Mouse (Mus musculus): ENCODE results near the gene Zfp992.
"Not testable (repeated sequence)": the region's sequence is repeated elsewhere in the genome, so short reads cannot be mapped to it uniquely, and the experiment has no call there.

Zfp992 gene

DNA sequence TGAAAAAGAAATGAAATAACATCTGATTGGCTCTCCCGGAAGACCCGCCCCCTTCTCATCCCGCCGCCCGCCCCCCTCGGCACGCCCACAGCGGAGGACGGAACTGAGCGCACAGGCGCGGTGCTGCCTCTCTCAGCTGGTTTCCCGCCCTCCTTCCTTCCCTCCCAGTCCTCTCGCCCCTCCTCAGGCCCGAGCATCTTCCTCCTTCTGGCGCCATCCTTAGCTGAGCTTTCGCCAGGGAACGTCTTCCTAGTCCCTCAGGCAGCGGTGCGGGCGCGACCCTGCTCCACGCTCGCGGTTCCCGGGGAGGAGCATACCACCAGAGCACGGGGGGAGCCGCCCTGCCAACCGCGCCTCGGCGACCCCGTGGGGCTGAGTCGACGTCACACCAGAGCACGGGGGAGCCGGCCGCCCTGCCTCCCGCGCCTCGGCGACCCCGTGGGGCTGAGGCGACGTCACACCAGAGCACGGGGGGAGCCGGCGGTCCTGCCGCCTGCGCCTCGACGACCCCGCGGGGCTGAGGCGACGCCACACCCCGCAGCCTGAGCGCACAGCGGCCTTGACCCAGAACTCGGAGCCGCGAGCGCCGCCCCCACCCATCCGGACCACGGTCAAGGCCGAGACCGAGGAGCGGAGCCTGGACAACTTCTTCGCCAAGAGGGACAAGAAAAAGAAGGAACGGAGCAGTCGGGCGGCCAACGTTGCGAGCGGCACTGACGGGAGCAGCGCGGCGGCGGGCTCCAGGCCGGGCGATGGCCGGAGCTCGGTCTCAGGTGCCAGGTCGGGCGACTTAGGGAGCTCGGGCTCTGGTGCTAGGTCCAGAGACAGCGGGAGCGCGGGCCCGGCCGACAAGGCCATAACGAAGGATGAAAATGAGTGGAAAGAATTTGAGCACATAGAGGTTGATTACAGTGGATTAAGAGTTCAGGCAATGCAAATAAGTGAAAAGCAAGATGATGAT, 26.2 kb downstream of the Zfp992 start:
- ATAC-seq (ENCODE audit: insufficient number of reproducible peaks, low FRiP score, low TSS enrichment), result peak; percentile 79

GRCm38 (mm10) chr4:146476260-146476659, 27.4 kb downstream of the Zfp992 start:
- ATAC-seq (ENCODE audit: insufficient number of reproducible peaks, low FRiP score, low TSS enrichment), result not testable (repeated sequence)

GRCm38 (mm10) chr4:146476959-146477358, 28.1 kb downstream of the Zfp992 start:
- not testable (repeated sequence) for ATAC-seq (ENCODE audit: insufficient number of reproducible peaks, low FRiP score, low TSS enrichment)

DNA sequence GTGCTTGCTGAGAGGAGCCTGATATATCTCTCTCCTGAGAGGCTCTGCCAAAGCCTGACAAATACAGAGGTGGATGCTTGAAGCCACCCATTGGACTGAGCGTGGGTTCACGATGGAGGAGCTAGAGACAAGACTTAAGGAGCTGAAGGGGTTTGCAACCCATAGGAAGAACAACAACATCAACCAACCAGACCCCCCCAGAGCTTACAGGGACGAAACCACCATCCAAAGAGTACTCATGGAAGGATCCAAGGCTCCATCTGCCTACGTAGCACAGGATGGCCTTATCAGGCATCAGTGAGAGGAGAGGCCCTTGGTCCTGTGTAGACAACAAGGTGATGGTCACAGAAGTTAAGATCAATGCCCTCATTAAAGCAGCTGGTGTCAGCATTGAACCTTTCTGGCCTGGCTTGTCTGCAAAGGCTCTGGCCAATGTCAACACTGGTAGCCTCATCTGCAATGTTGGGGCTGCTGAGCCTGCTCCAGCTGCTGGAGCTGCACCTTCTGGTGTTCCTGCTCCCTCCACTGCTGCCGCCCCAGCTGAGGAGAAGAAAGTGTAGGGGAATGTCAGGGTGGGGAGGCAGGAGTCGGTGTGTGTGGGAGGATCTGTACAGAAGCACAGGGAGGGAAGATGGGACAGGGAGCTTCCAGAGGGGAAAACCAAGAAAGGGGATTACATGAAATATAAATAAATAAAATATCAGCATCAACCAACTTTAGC, 31.7 kb downstream of the Zfp992 start:
- ATAC-seq (ENCODE audit: insufficient number of reproducible peaks, low FRiP score, low TSS enrichment), result not testable (repeated sequence)

DNA sequence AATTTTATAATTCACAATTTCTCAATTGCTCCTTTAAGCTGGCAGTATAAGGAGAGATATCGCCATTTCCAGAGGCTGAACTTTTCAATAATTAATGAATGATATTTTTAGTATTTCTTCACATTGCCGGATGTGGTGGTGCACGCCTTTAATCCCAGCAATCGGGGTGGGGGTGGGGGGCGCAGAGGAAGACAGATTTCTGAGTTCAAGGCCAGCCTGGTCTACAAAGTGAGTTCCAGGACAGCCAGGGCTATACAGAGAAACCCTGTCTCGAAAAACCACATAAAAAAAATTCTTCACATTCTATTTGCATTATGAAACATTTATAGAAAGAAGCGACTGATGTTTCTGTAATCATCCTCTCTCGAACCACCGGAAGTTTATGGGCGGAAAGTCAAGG, 33.7 kb downstream of the Zfp992 start:
- not testable (repeated sequence) for ATAC-seq (ENCODE audit: insufficient number of reproducible peaks, low FRiP score, low TSS enrichment)

- ATAC-seq (ENCODE audit: insufficient number of reproducible peaks, low FRiP score, low TSS enrichment), result peak; percentile 67
These were observed 34.9 kb downstream of the Zfp992 start for GRCm38 (mm10) chr4:146483571-146484280.

DNA sequence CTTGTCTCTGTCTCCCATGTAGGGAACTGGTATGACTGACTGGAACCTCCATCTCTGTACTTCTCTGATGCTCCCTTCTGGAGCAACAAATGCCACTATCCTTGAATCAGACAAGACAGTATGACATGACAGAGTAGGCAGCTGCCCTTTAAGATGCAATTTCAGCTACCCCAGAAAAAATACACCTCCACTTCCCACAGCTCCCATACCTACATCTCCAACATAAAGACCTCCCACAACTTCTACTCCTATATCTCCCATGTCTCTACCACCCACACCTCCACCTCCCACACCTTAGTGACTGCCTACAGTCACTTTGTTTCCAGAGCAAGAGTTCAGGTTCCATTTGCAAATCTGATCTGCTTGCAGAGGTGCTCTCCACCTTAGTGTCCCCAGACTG, 35.9 kb downstream of the Zfp992 start:
- ATAC-seq (ENCODE audit: insufficient number of reproducible peaks, low FRiP score, low TSS enrichment), result not testable (repeated sequence)

GRCm38 (mm10) chr4:146485183-146485939, 36.5 kb downstream of the Zfp992 start:
- not testable (repeated sequence) for ATAC-seq (ENCODE audit: insufficient number of reproducible peaks, low FRiP score, low TSS enrichment)

DNA sequence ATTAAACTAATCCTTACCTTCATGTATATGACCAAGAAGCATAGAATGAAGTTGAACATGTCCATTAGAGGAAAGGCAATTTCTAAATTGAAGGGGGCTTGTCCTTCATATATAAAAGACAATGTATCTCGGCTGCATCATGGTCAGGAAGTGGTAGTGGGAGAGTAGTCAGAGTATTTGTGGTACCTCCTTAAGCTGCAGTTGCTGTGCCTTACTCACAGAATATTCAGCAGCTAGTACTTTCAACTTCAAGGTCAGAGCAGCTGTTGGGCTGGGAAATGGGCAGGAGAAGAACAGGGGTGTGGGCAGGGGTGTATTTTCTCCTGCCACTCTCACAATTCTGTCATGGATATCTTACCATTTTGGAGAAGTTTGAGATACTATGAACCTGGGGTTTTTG, 37.9 kb downstream of the Zfp992 start:
- ATAC-seq (ENCODE audit: insufficient number of reproducible peaks, low FRiP score, low TSS enrichment), result not testable (repeated sequence)

DNA sequence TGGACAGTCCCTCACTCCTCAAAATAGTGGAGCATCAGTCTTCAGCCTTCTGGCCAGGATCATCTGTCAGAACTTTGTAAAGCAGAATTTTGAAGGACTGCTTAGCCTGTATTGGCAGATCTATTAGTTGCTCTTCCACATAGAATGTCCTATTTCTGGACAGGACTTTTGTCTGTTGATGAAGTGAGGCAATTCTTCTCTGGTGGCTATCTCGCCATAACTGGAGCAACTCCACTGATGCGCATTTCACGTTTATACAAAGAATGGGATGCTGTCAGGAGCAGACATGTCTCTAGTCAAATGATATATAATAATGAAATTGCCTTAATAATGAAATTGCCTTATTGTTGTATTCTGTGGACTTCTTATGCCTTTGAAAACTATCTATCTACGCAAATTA, 40.4 kb downstream of the Zfp992 start:
- ATAC-seq (ENCODE audit: insufficient number of reproducible peaks, low FRiP score, low TSS enrichment), result not testable (repeated sequence)

DNA sequence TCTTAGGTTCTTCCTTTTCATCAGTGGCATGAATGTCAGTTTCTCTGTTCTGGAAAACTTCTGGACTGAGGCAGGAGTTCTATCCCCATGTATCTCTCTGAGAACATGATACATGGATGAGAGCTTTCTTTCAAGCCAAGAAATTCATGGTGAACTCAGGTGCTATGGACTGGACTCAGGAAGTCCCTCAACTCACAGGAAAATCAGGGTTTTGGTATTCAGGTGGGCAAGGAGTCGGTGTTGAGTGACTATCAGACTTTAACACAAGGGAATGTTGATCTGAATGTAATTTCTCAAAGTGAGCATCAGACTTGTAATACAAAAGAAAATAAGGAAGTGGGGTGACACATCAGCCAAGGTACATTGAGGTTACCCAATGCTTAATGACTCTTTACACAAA, 43.2 kb downstream of the Zfp992 start:
- not testable (repeated sequence) for ATAC-seq (ENCODE audit: insufficient number of reproducible peaks, low FRiP score, low TSS enrichment)

- ATAC-seq (ENCODE audit: insufficient number of reproducible peaks, low FRiP score, low TSS enrichment), result no peak
These were observed 43.6 kb downstream of the Zfp992 start for GRCm38 (mm10) chr4:146492439-146492838.

- ATAC-seq (ENCODE audit: insufficient number of reproducible peaks, low FRiP score, low TSS enrichment), result no peak
These were observed 44.0 kb downstream of the Zfp992 start for GRCm38 (mm10) chr4:146492851-146493250.

- ATAC-seq (ENCODE audit: insufficient number of reproducible peaks, low FRiP score, low TSS enrichment), result not testable (repeated sequence)
These were observed 44.6 kb downstream of the Zfp992 start for GRCm38 (mm10) chr4:146493319-146493907.

DNA sequence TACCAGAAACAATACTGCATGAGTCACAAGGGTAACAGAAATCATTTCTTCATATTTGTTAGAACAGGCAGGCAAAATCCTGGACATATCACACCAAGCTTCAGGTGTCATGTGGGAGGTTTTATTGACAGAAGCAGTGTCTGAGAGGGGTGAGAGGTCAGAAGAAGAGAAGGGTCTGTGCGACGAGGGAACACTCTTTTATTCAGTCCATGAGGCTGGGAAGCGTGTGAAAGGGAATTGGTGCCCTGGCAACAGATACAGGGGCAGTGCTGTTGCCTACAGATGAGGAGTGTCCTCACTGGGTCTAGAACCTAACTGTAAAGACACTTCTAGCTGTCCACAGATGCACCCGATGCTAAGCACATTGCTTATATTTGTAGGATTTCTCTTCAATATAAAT, 46.2 kb downstream of the Zfp992 start:
- no peak for ATAC-seq (ENCODE audit: insufficient number of reproducible peaks, low FRiP score, low TSS enrichment)

DNA sequence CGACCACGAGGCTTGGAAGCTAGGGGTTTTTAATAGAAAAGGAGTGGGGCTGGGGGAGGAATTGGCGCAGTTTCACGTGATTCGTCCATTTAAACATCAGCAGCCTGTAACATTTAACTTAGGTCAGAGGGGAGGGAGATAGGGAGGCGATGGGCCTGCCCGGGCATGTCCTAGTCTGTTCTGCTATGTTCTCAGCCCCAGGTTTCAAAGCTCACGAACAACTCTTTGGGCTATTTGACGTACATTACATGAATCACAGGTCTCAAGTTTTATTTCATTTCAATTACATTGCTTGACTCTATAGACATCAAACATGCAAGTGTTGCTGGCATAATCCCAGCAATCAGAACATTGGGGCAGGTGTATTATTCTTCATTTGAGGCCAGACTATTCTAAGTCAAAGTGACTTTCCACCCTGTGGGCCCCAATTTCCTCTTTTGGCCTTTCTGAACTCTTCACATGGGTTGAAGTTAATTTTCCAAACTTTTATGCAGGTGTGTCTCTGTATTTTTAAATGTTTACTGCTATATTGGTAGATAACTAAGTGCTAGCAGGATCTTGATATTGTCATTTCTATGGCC, 49.0 kb downstream of the Zfp992 start:
- not testable (repeated sequence) for ATAC-seq (ENCODE audit: insufficient number of reproducible peaks, low FRiP score, low TSS enrichment)

- ATAC-seq (ENCODE audit: insufficient number of reproducible peaks, low FRiP score, low TSS enrichment), result not testable (repeated sequence)
These were observed 52.9 kb downstream of the Zfp992 start, which contains the start of gene Zfp981 for GRCm38 (mm10) chr4:146501727-146502126. Gene Zfp981, plus strand, starts transcription at chr4:146502027.

DNA sequence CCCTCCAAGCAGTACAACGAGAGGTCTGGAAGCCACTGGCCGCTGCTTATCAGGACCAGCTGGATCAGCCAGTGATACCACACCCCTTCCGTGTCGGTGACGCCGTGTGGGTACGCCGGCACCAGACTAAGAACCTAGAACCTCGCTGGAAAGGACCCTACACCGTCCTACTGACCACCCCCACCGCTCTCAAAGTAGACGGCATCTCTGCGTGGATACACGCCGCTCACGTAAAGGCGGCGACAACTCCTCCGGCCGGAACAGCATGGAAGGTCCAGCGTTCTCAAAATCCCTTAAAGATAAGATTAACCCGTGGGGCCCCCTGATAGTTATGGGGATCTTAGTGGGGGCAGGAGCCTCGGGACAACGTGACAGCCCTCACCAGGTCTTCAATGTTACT, 60.2 kb downstream of the Zfp992 start:
- not testable (repeated sequence) for ATAC-seq (ENCODE audit: insufficient number of reproducible peaks, low FRiP score, low TSS enrichment)

- not testable (repeated sequence) for ATAC-seq (ENCODE audit: insufficient number of reproducible peaks, low FRiP score, low TSS enrichment)
These were observed 63.0 kb downstream of the Zfp992 start for GRCm38 (mm10) chr4:146511871-146512270.

Measured in cerebellum, adult (tissue).